Mouse (Mus musculus) E14TG2a.4 (cell line): ENCODE measurements at regions not wholly inside any gene's neighbourhood (a gene's known extent, or its start where the extent isn't known, plus 50 kb on each side); places are given as distances from the start of the nearest gene placed in this dataset.

ENCODE experiments used
- H3K27me3 ChIP-seq: 2 replicates; pipeline ENCODE4 v1.6.1; 2014; ENCODE audit warnings: low read length, control low read depth; ENCODE audit not compliant: insufficient read depth
- H3K36me3 ChIP-seq: 2 replicates; pipeline ENCODE4 v1.6.1; 2014; ENCODE audit warnings: low read length, control low read depth; ENCODE audit not compliant: insufficient read depth
- H3K4me1 ChIP-seq: replicated peaks from 2 replicates; pipeline ENCODE4 v1.6.1; 2014; ENCODE audit warnings: low read depth, low read length, control low read depth
- H3K4me3 ChIP-seq: replicated peaks from 2 replicates; pipeline ENCODE4 v1.5.1; 2014; ENCODE audit warnings: mild to moderate bottlenecking, low read length
- H3K9me3 ChIP-seq: 2 replicates; pipeline ENCODE4 v1.6.1; 2014; ENCODE audit warnings: low read length, control low read depth
- CTCF ChIP-seq: conservative IDR thresholded peaks from 2 replicates; pipeline ENCODE4 v1.5.1; 2014; ENCODE audit warnings: low read length
- NANOG ChIP-seq: IDR thresholded peaks from 2 replicates; pipeline ENCODE4 v1.6.1; 2014; ENCODE audit warnings: borderline replicate concordance, low read length, mixed read lengths
- POU5F1 ChIP-seq: IDR thresholded peaks from 2 replicates; pipeline ENCODE4 v1.6.1; 2014; ENCODE audit warnings: low read length, borderline replicate concordance

DNA sequence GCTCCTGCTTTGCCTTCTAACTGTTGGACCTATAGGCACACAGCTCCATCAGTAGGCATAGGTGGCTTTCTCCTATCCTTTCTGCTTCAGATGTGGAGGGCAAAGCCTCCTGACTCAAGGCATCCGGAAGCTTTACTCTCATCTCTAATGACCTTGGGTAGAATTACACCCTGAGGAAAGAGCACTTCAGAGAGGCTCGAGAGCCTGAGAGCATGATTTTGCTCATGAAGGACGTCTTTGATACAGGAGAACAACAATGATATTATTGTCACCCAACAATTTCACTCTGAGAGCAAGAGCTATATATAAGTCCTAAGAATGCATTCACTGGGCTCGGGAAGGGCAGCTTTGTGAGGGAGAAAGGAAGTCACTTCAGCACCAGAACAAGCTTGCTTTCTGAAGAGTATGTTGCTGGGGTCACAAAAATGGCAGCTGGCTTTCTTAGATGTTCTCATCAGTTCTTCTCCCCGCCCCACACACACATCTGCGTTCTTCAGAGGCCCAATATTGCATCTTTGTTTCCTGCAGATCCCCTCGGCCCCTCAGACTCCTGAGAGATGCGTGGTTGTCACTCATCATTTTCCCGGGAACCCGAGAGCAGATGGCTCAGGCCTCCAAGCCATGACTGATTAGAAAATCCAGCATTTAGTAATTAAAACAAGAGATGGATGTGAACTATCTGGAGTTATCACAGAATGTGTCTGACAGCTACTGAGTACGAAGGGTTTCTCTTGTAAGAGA, 110.7 kb upstream of the Tgfbr2 start:
- H3K4me3 ChIP-seq: no peak overlapping the region
- peaks cover 18% of the 10 kb centered on the region for H3K9me3 ChIP-seq
- peaks cover 8% of the 10 kb centered on the region for H3K4me1 ChIP-seq
- TF ChIP-seq CTCF (no peak), NANOG (no peak), POU5F1 (no peak)
- H3K36me3 ChIP-seq: no peaks in the 10 kb centered on the region
- no peaks in the 10 kb centered on the region for H3K27me3 ChIP-seq

DNA sequence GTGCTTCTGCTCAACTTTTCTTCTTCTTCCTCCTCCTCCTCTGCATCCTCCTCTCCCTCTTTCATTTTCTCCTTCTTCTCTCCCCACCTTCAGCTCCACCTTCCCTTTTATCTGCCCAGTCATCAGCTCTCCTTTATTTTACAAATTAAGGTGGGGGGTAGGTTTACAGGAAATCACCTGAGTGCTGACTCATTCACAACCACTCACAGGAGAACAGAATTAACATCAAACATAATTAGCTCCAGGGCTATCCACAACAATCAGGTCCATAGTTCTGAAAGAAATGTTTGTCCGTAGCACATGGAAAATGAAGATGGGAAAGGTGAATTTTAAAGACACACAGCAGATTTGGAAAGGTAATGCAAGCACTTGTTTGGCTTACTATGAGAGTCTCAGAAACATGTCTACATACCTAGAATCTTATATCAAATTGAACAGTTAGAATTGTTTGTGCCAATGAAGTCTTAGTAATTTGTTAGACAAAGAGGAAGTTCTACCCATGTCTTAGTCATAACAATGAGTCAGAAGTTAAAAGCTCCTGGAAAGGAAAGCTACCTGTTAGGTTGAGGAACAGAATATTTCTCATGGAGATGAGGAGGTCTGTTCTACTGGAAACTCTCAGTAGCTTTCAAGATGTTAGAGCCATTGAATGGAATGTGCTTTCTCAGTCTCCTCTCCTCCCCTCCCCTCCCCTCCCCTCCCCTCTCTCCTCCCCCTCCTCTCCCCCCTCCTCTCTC, 108.8 kb upstream of the Tgfbr2 start:
- H3K9me3 ChIP-seq: peaks cover 18% of the 10 kb centered on the region
- peak; percentile 71; the same call in 1 of the 2 replicates for TF ChIP-seq NANOG
- no peak for TF ChIP-seq CTCF
- TF ChIP-seq POU5F1: no peak
- no peak overlapping the region for H3K4me3 ChIP-seq
- no peaks in the 10 kb centered on the region for H3K36me3 ChIP-seq
- 0 out of 2 replicates have a peak, but pooled peaks cover 2% of the 10 kb centered on the region for H3K27me3 ChIP-seq
- peaks cover 8% of the 10 kb centered on the region for H3K4me1 ChIP-seq

DNA sequence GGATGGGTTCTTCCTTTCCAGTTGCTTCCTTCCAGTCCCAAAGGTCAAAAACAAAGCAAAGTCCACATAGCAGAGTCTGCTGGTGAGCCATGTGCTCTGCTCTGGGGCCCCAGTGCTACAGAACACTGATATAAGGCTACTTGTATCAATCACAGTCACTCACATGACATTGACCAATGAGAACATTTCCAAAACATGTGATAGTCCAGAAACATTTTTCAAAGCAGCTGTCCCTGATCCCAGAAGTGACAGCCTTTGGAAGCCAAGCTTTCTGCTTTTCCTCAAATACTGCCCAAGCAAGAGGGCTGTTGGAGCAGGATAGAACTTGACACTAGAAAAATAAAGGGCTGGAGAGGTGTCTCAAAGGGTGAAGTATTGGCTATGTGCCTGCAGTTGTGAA, 106.5 kb upstream of the Tgfbr2 start:
- 0 out of 2 replicates have a peak, but pooled peaks cover 2% of the 10 kb centered on the region for H3K27me3 ChIP-seq
- H3K36me3 ChIP-seq: no peaks in the 10 kb centered on the region
- H3K4me1 ChIP-seq: peaks cover 8% of the 10 kb centered on the region
- no peak for TF ChIP-seq POU5F1
- no peak for TF ChIP-seq NANOG
- TF ChIP-seq CTCF: no peak
- H3K4me3 ChIP-seq: no peak overlapping the region
- peaks cover 18% of the 10 kb centered on the region for H3K9me3 ChIP-seq

DNA sequence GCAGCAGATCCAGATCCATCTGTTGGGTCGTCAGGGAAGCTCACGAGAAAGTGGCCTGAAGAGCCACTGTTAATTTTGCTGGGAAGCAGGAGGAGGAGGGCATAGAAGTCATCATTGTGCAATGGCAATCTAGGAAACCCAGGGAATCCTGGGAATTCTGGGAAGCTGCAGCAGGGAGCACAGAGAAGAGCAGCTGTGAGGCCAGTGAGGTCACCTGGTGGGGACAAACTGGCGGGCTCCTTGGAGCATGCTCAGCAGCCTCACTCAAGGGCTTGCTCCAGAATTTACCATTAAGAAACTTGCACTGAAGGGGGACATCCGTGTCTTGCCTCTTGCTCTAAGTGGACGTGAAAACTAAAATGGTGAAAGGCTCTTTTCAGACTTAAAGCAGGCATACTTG, 105.0 kb upstream of the Tgfbr2 start:
- H3K36me3 ChIP-seq: no peaks in the 10 kb centered on the region
- H3K27me3 ChIP-seq: 0 out of 2 replicates have a peak, but pooled peaks cover 2% of the 10 kb centered on the region
- H3K4me3 ChIP-seq: no peak overlapping the region
- peaks cover 18% of the 10 kb centered on the region for H3K9me3 ChIP-seq
- TF ChIP-seq CTCF: no peak
- no peak for TF ChIP-seq NANOG
- no peak for TF ChIP-seq POU5F1
- H3K4me1 ChIP-seq: peaks cover 2% of the 10 kb centered on the region; the same call in 1 of the 2 replicates

DNA sequence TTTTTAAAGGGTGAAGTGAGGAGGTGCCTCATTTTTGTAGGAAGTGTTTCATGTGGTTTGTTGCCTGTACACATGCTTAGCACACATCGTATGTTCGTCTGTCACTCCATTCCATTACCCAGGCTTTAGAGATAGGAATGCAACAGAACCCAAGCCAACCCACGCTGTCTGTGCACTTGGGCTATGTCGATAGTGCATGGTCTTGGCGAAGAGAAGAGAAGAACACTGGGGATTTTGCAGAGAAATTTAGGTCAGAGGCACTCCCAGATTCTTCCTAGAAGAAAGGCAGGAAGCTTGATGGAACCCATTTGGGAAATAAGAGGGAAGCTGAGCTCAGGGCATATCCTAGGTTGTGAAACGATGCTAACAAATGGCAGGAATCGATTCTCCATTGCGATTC, 103.7 kb upstream of the Tgfbr2 start:
- H3K27me3 ChIP-seq: 0 out of 2 replicates have a peak, but pooled peaks cover 2% of the 10 kb centered on the region
- no peaks in the 10 kb centered on the region for H3K4me1 ChIP-seq
- TF ChIP-seq POU5F1: no peak
- no peak for TF ChIP-seq CTCF
- TF ChIP-seq NANOG: no peak
- H3K4me3 ChIP-seq: no peak overlapping the region
- no peaks in the 10 kb centered on the region for H3K36me3 ChIP-seq
- peaks cover 15% of the 10 kb centered on the region for H3K9me3 ChIP-seq

DNA sequence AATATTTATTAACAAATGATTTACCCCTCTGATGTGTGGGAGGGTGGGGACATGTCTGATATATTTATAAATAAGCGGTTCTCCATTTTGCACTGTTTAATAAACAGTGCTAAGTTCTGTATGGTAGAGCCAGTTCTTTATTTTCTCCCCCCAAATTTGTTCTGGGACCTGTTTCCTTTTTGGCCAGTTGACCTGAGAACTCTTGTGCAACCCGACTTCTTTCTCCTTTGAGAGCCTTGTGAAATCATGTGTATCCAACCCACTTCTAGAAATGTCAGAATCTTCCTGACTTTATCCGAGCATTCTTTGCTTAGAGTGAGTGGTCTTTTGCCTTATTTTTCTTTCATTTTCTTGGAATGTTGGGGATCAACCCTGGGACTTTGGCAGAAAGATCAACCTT, 102.6 kb upstream of the Tgfbr2 start:
- TF ChIP-seq NANOG: no peak
- TF ChIP-seq POU5F1: no peak
- no peak for TF ChIP-seq CTCF
- Histone ChIP-seq H3K4me1 (no peaks in the 10 kb centered on the region), H3K9me3 (peaks cover 4% of the 10 kb centered on the region; the same call in 1 of the 2 replicates), H3K4me3 (no peak overlapping the region), H3K36me3 (no peaks in the 10 kb centered on the region), H3K27me3 (0 out of 2 replicates have a peak, but pooled peaks cover 2% of the 10 kb centered on the region)

DNA sequence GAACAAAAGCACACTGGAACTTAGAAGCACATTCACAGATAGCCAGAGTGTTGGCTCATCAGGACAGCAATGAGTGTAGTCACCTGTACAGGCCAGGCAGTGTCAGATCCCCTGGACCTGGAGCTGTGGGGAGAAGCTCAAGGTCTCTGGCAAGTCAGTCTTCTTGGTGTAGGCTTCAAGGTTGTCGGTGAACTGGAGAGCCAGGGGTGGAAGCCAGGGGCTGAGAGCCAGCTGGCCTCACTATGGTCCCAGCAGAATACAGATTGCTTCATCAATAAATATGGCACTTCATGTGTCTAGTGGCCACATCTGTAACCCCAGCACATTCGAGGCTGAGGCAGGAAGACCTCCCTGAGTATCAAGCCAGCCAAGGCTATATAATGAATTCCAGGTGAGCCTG, 101.0 kb upstream of the Tgfbr2 start:
- Histone ChIP-seq H3K27me3 (0 out of 2 replicates have a peak, but pooled peaks cover 3% of the 10 kb centered on the region), H3K4me1 (no peaks in the 10 kb centered on the region), H3K36me3 (no peaks in the 10 kb centered on the region), H3K9me3 (no peaks in the 10 kb centered on the region), H3K4me3 (no peak overlapping the region)
- TF ChIP-seq CTCF (no peak), POU5F1 (no peak), NANOG (no peak)

DNA sequence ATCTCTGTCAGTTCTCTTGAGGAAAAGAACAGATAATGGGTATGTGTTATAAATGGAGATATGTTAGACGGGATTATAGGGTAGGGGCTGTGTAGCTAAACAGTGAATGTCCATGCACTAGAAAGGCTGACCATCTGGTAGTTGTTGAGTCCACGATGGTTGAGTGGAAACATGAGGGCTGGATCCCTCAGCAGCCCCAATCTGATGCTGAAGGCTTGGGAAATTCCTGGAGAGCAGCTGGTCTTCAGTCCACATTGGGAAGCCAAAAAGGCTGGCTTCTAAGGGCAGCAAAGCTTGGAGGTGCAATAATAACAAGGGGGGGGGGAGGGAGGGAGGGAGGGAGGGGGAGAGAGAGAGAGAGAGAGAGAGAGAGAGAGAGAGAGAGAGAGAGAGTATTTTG, 97.3 kb upstream of the Tgfbr2 start:
- no peaks in the 10 kb centered on the region for H3K9me3 ChIP-seq
- TF ChIP-seq POU5F1: no peak
- TF ChIP-seq CTCF: no peak
- no peak for TF ChIP-seq NANOG
- H3K4me1 ChIP-seq: no peaks in the 10 kb centered on the region
- H3K36me3 ChIP-seq: no peaks in the 10 kb centered on the region
- H3K27me3 ChIP-seq: peaks cover 7% of the 10 kb centered on the region; the same call in 1 of the 2 replicates
- no peak overlapping the region for H3K4me3 ChIP-seq
